Mouse (Mus musculus) NIH3T3 (cell line): Measurements from ENCODE around the gene Edf1.

Experiments used
- DNase-seq: peaks from one replicate; pipeline ENCODE4 v3.0.0-alpha.2; 2012; ENCODE audit warnings: low read depth

Gene Edf1

GRCm38 (mm10) chr2:25561946-25562345, 4.3 kb downstream of the Edf1 start:
- no peak for DNase-seq

- no peak for DNase-seq
These were observed 8.1 kb downstream of the Edf1 start for GRCm38 (mm10) chr2:25565741-25566140.

- peak; percentile 14 for DNase-seq
These were observed 8.9 kb downstream of the Edf1 start for GRCm38 (mm10) chr2:25566558-25566957.

- DNase-seq: no peak
These were observed 10.9 kb downstream of the Edf1 start for GRCm38 (mm10) chr2:25568473-25569019.

- DNase-seq: no peak
These were observed 11.7 kb downstream of the Edf1 start for GRCm38 (mm10) chr2:25569323-25569722.

GRCm38 (mm10) chr2:25571221-25571620, 13.6 kb downstream of the Edf1 start:
- DNase-seq: no peak

GRCm38 (mm10) chr2:25573068-25573467, 15.4 kb downstream of the Edf1 start:
- no peak for DNase-seq

GRCm38 (mm10) chr2:25574136-25574535, 16.5 kb downstream of the Edf1 start:
- DNase-seq: peak; percentile 8

GRCm38 (mm10) chr2:25574579-25575431, 17.2 kb downstream of the Edf1 start, which contains the start of the genes Mamdc4 and Phpt1:
Gene Mamdc4, minus strand, starts transcription at chr2:25574845.
Gene Phpt1, minus strand, starts transcription at chr2:25575224.
- DNase-seq: peak; percentile 97

- DNase-seq: peak; percentile 79
These were observed 17.9 kb downstream of the Edf1 start for GRCm38 (mm10) chr2:25575432-25576027.

- DNase-seq: no peak
These were observed 18.6 kb downstream of the Edf1 start for GRCm38 (mm10) chr2:25576028-25576850.

- no peak for DNase-seq
These were observed 19.6 kb downstream of the Edf1 start for GRCm38 (mm10) chr2:25576965-25577891.

- DNase-seq: no peak
These were observed 20.5 kb downstream of the Edf1 start for GRCm38 (mm10) chr2:25577951-25578795.

- no peak for DNase-seq
These were observed 21.4 kb downstream of the Edf1 start for GRCm38 (mm10) chr2:25578796-25579736.

GRCm38 (mm10) chr2:25579737-25580460, 22.3 kb downstream of the Edf1 start:
- peak; percentile 55 for DNase-seq

GRCm38 (mm10) chr2:25580621-25581101, 23.0 kb downstream of the Edf1 start:
- DNase-seq: peak; percentile 44

GRCm38 (mm10) chr2:25581294-25581864, 23.7 kb downstream of the Edf1 start, which contains the start of gene Ajm1:
Gene Ajm1, minus strand, starts transcription at chr2:25581757.
- DNase-seq: peak; percentile 85

GRCm38 (mm10) chr2:25581901-25582301, 24.3 kb downstream of the Edf1 start:
- peak; percentile 13 for DNase-seq
